Mouse (Mus musculus): Measurements from ENCODE around the gene Zfp750. TPM values are rescaled to one million over a fixed set of nuclear protein-coding genes. Genes with fewer than 3 reads are reported as not detected.

Gene Zfp750
- total and polyA plus RNA-seq, 3 experiments = 0.06 to 0.08 TPM; not detected in 1

- H3K9me3 ChIP-seq (replicated peaks; ENCODE audit: insufficient read depth, low read length) = no peaks in the 10 kb centered on the region
- H3K79me2 ChIP-seq (ENCODE audit: control insufficient read depth, insufficient read depth, low read length, poor library complexity) = no peaks in the 10 kb centered on the region
- no peak overlapping the region for H3K4me3 ChIP-seq (ENCODE audit: control insufficient read depth in 1 of 2, insufficient read depth in 1 of 2, low read depth in 2 of 2, low read length in 2 of 2)
- H3K36me3 ChIP-seq (ENCODE audit: control insufficient read depth in 1 of 2, insufficient read depth in 2 of 2, low read length in 2 of 2) = peaks cover 0 to 2% of the 10 kb centered on the region in 2 experiments; a peak in 3 of 4 replicates
- no peak for DNase-seq (ENCODE audit: low read depth, low spot score)
- no peak overlapping the region for H3K27ac ChIP-seq (ENCODE audit: control insufficient read depth, low read depth, low read length)
- peaks cover 4 to 7% of the 10 kb centered on the region in 2 experiments for H3K4me1 ChIP-seq (ENCODE audit: control insufficient read depth in 1 of 2, insufficient read depth in 2 of 2, low read length in 2 of 2)
- TF ChIP-seq ELF1 (IDR thresholded peaks at IDR 0.05; ENCODE audit: low read depth, low read length) (no peak), CHD2 (IDR thresholded peaks at IDR 0.05; ENCODE audit: low read length) (no peak), MXI1 (IDR thresholded peaks at IDR 0.05; ENCODE audit: low read depth, low read length) (no peak), CTCF (IDR thresholded peaks at IDR 0.05 in 2 of 3, conservative IDR thresholded peaks at IDR 0.05 in 1 of 3; ENCODE audit: control insufficient read depth in 1 of 3, insufficient read depth in 1 of 3, low read depth in 2 of 3, low read length in 3 of 3, poor library complexity in 1 of 3, severe bottlenecking in 1 of 3) (no peak), TAL1 (IDR thresholded peaks at IDR 0.05; ENCODE audit: low read length) (no peak), JUND (IDR thresholded peaks at IDR 0.05; ENCODE audit: low read depth, low read length) (no peak), EP300 (IDR thresholded peaks at IDR 0.05; ENCODE audit: low read depth in 1 of 2, low read length in 2 of 2) (no peak)
- H3K9ac ChIP-seq (ENCODE audit: control insufficient read depth, low read depth, low read length, poor library complexity, severe bottlenecking) = no peak overlapping the region
- no peaks in the 10 kb centered on the region for H3K27me3 ChIP-seq (ENCODE audit: control insufficient read depth in 1 of 2, insufficient read depth in 2 of 2, low read length in 2 of 2)
These were observed 2.2 kb downstream of the Zfp750 start for GRCm38 (mm10) chr11:121516906-121517305.

- no peak for DNase-seq (ENCODE audit: low read depth, low spot score)
- no peak overlapping the region for H3K27ac ChIP-seq (ENCODE audit: control insufficient read depth, low read depth, low read length)
- H3K79me2 ChIP-seq (ENCODE audit: control insufficient read depth, insufficient read depth, low read length, poor library complexity) = no peaks in the 10 kb centered on the region
- no peaks in the 10 kb centered on the region for H3K9me3 ChIP-seq (replicated peaks; ENCODE audit: insufficient read depth, low read length)
- no peaks in the 10 kb centered on the region for H3K27me3 ChIP-seq (ENCODE audit: control insufficient read depth in 1 of 2, insufficient read depth in 2 of 2, low read length in 2 of 2)
- H3K4me1 ChIP-seq (ENCODE audit: control insufficient read depth in 1 of 2, insufficient read depth in 2 of 2, low read length in 2 of 2) = peaks cover 4 to 7% of the 10 kb centered on the region in 2 experiments
- peaks cover 0 to under 1% of the 10 kb centered on the region in 2 experiments; a peak in 2 of 4 replicates for H3K36me3 ChIP-seq (ENCODE audit: control insufficient read depth in 1 of 2, insufficient read depth in 2 of 2, low read length in 2 of 2)
- no peak for TF ChIP-seq POLR2AphosphoS5 (IDR thresholded peaks at IDR 0.05; ENCODE audit: borderline replicate concordance, low read depth, low read length)
- no peak for TF ChIP-seq CHD2 (IDR thresholded peaks at IDR 0.05; ENCODE audit: low read length)
- TF ChIP-seq ZNF384 (IDR thresholded peaks at IDR 0.05; ENCODE audit: low read depth, low read length) = no peak
- no peak for TF ChIP-seq ZMIZ1 (IDR thresholded peaks at IDR 0.05; ENCODE audit: low read depth, low read length)
- no peak for TF ChIP-seq MYC (IDR thresholded peaks at IDR 0.05; ENCODE audit: low read depth, low read length)
- TF ChIP-seq MAFK (IDR thresholded peaks at IDR 0.05; ENCODE audit: borderline replicate concordance, low read depth, low read length) = no peak
- no peak for TF ChIP-seq RAD21 (IDR thresholded peaks at IDR 0.05; ENCODE audit: low read depth, low read length)
- no peak for TF ChIP-seq USF1 (IDR thresholded peaks at IDR 0.05; ENCODE audit: low read depth, low read length)
- no peak for TF ChIP-seq GABPA (IDR thresholded peaks at IDR 0.05; ENCODE audit: low read depth, low read length)
- no peak for TF ChIP-seq NRF1 (IDR thresholded peaks at IDR 0.05; ENCODE audit: insufficient read depth, low read depth, low read length, poor library complexity, severe bottlenecking)
- TF ChIP-seq UBTF (IDR thresholded peaks at IDR 0.05; ENCODE audit: borderline replicate concordance, insufficient read depth, low read depth, low read length) = no peak
- TF ChIP-seq MEF2A (IDR thresholded peaks at IDR 0.05; ENCODE audit: extremely low read depth, insufficient replicate concordance, low read depth, low read length, poor library complexity, severe bottlenecking) = no peak
- no peak for TF ChIP-seq SMC3 (IDR thresholded peaks at IDR 0.05; ENCODE audit: low read depth, low read length)
- no peak overlapping the region for H3K9ac ChIP-seq (ENCODE audit: control insufficient read depth, low read depth, low read length, poor library complexity, severe bottlenecking)
- no peak overlapping the region for H3K4me3 ChIP-seq (ENCODE audit: control insufficient read depth in 1 of 2, insufficient read depth in 1 of 2, low read depth in 2 of 2, low read length in 2 of 2)
These were observed 3.1 kb downstream of the Zfp750 start for GRCm38 (mm10) chr11:121515996-121516395.
